Mouse (Mus musculus) liver, embryonic 12.5 days (tissue): ENCODE results near the gene Ccdc85c. TPM values are rescaled to one million over a fixed set of nuclear protein-coding genes. Genes with fewer than 3 reads are reported as not detected.

ENCODE experiments used
- ATAC-seq: fragments of 200-750 bp; cut with Nextera tagmentation; 2 replicates; pipeline ENCODE4 v1.8.0; 2017; ENCODE audit warnings: moderate number of reproducible peaks, mild to moderate bottlenecking, moderate library complexity
- H3K27ac ChIP-seq: fragments of 300-500 bp; sonication (generic); 2 replicates; pipeline ENCODE4 v1.5.1; 2016; ENCODE audit warnings: mild to moderate bottlenecking
- H3K27me3 ChIP-seq: fragments of 300-500 bp; sonication (generic); replicated peaks from 2 replicates; pipeline ENCODE4 v1.6.1; 2016; ENCODE audit warnings: mild to moderate bottlenecking, moderate library complexity
- H3K36me3 ChIP-seq: fragments of 300-500 bp; sonication (generic); 2 replicates; pipeline ENCODE4 v1.6.1; 2016; ENCODE audit warnings: mild to moderate bottlenecking, moderate library complexity
- H3K4me1 ChIP-seq: fragments of 300-500 bp; sonication (generic); 2 replicates; pipeline ENCODE4 v1.6.1; 2016
- H3K4me2 ChIP-seq: fragments of 300-500 bp; sonication (generic); 2 replicates; pipeline ENCODE4 v1.6.1; 2016; ENCODE audit warnings: mild to moderate bottlenecking, moderate library complexity
- H3K4me3 ChIP-seq: fragments of 300-500 bp; sonication (generic); 2 replicates; pipeline ENCODE4 v1.5.1; 2016; ENCODE audit warnings: mild to moderate bottlenecking, moderate library complexity
- H3K9ac ChIP-seq: fragments of 300-500 bp; sonication (generic); 2 replicates; pipeline ENCODE4 v1.6.1; 2016; ENCODE audit warnings: mild to moderate bottlenecking, moderate library complexity
- H3K9me3 ChIP-seq: fragments of 300-500 bp; sonication (generic); replicated peaks from 2 replicates; pipeline ENCODE4 v1.6.1; 2016; ENCODE audit warnings: mild to moderate bottlenecking, moderate library complexity
- WGBS: fragments of 180-500 bp; shearing (Covaris S2); methylation state at CpG from one replicate; pipeline ENCODE4 v1.1.7; 2016; ENCODE audit not compliant: insufficient replicate concordance; 5-methylcytosine and 5-hydroxymethylcytosine counted together
- polyA plus RNA-seq: library from polyadenylated mRNA; unstranded; fragments of >200 nt; fragmentation: Nextera tagmentation; extraction: Ambion mirVana; gene quantifications from 2 replicates; pipeline ENCODE4 v1.2.1, GENCODE M21; 2016

Ccdc85c gene
- polyA plus RNA-seq, 1 experiment from 2014 or later, result 3.4 TPM

DNA sequence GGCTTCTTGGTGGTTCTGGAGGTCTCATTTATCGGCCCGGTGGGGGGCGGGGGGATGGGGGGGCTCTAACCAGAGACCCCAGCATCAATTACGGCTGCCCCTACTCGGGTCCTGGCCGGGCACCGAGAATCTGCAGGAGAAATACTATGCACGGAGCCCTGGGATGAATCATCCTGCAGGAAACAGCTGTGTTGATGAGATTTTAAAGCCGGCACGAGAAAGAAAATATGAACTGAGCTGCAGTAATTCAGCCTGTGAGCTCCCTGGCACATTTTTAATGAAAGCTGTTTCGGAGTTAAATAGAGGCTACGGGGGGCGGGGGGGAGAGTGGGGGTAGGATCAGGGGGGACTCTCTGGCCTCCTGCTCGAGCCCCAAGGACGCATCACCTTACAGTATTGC lies 56.1 kb downstream of the Ccdc85c start:
- WGBS, result 63% methylated on average over 15 of the region's 15 CpGs
- Histone ChIP-seq H3K4me2 (no peak overlapping the region), H3K4me3 (no peak overlapping the region), H3K9me3 (no peaks in the 10 kb centered on the region), H3K9ac (no peak overlapping the region), H3K4me1 (peaks cover 31% of the 10 kb centered on the region), H3K36me3 (no peaks in the 10 kb centered on the region), H3K27me3 (no peaks in the 10 kb centered on the region), H3K27ac (no peak overlapping the region)
- ATAC-seq, result no peak

- no peak for ATAC-seq
- Histone ChIP-seq H3K36me3 (no peaks in the 10 kb centered on the region), H3K27me3 (no peaks in the 10 kb centered on the region), H3K9me3 (no peaks in the 10 kb centered on the region), H3K9ac (no peak overlapping the region), H3K4me3 (no peak overlapping the region), H3K4me1 (peaks cover 44% of the 10 kb centered on the region), H3K27ac (no peak overlapping the region), H3K4me2 (no peak overlapping the region)
- WGBS, result 33% methylated on average over 5 of the region's 5 CpGs
These were observed 57.7 kb downstream of the Ccdc85c start for GRCm38 (mm10) chr12:108217572-108217971.

DNA sequence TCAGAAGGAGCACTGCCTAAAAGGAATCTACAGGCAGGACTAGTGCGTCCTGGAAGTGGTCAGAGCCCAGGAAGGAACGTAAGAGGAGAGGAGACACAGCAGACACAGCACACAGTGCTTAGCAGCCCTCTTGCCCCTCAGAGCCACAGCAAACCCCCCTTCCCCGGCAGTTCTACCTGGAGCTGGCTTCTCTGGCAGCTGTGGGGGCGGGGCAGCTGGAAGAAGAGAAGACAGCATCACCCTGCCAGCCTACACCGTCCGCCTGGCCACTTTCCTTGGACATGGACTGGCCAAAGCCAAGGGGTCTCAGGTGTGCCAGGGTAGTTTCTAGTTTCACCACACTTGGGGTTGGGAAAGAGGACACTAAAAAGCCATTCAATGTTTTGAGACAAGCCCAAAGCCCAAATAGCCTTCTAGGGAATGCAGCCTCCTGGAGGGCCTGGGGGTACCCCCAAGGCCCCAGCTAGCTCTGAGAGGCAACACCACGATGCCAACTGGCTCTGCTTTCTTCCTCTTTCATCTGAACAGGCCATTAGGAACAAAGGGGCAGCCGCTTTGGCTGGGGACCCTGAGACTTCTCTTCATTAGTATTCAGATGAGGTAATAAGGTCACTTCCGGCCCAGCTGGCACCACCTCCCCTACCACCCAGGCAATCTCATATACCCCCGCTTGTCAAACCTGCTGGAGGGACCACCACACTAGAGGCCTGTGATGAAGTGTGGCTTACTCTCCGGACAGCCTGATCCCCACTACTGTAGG lies 58.4 kb downstream of the Ccdc85c start:
- no peak overlapping the region for H3K4me2 ChIP-seq
- H3K9ac ChIP-seq, result no peak overlapping the region
- H3K4me3 ChIP-seq, result no peak overlapping the region
- H3K9me3 ChIP-seq, result no peaks in the 10 kb centered on the region
- no peaks in the 10 kb centered on the region for H3K27me3 ChIP-seq
- no peaks in the 10 kb centered on the region for H3K36me3 ChIP-seq
- 60% methylated on average over 11 of the region's 11 CpGs for WGBS
- H3K4me1 ChIP-seq, result peaks cover 51% of the 10 kb centered on the region
- no peak overlapping the region for H3K27ac ChIP-seq
- no peak for ATAC-seq

DNA sequence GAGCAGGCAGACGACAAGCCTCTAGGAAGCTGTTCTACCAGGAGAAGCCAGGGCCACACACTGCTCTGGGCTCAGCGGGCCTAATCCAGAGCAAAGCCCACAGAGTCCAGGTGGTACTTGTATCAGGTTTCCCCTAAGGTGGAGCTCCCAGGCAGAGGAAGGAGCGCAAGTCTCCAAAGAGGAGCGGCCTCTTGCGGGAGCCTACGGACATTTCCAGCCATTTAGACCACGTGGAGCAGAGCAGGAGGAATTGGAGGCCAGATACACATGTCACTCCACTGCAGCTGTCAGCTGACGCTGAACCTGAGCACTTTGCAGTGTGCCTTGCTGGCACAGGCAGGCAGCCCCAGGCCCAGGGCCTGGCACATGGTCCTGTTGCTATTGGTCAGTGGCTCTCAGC lies 60.1 kb downstream of the Ccdc85c start:
- Histone ChIP-seq H3K9ac (no peak overlapping the region), H3K4me3 (no peak overlapping the region), H3K4me1 (peaks cover 50% of the 10 kb centered on the region), H3K4me2 (no peak overlapping the region), H3K36me3 (no peaks in the 10 kb centered on the region), H3K9me3 (no peaks in the 10 kb centered on the region), H3K27ac (no peak overlapping the region), H3K27me3 (no peaks in the 10 kb centered on the region)
- no peak for ATAC-seq
- WGBS, result 65% methylated on average over 8 of the region's 8 CpGs

GRCm38 (mm10) chr12:108213090-108214041 lies 61.9 kb downstream of the Ccdc85c start:
- ATAC-seq, result no peak
- H3K4me3 ChIP-seq, result no peak overlapping the region
- peaks cover 55% of the 10 kb centered on the region for H3K4me1 ChIP-seq
- no peaks in the 10 kb centered on the region for H3K27me3 ChIP-seq
- H3K9me3 ChIP-seq, result no peaks in the 10 kb centered on the region
- no peaks in the 10 kb centered on the region for H3K36me3 ChIP-seq
- WGBS, result 40% methylated on average over 18 of the region's 18 CpGs
- H3K27ac ChIP-seq, result no peak overlapping the region
- no peak overlapping the region for H3K9ac ChIP-seq
- H3K4me2 ChIP-seq, result no peak overlapping the region

DNA sequence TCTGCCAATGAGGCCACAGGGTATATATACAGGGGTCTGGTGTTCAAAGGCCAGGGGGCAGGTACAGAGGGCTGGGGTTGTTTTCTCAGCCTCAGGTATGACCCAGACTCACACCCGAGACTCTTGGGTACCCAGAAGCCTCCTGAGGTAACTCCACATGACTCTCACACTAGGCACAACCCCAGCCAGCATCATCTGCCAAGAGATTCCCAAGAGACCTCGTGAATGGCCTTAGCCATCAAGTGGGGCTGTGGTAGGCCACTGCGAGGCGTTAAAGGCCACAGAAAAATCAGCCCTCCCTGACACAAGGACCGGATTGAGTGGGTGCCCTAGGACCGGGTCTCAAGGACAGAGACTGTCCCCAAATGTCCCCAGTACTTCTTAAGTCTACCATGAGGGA lies 62.7 kb downstream of the Ccdc85c start:
- Histone ChIP-seq H3K9ac (no peak overlapping the region), H3K27ac (no peak overlapping the region), H3K27me3 (no peaks in the 10 kb centered on the region), H3K4me2 (no peak overlapping the region), H3K36me3 (no peaks in the 10 kb centered on the region), H3K4me3 (no peak overlapping the region), H3K9me3 (no peaks in the 10 kb centered on the region), H3K4me1 (peaks cover 47% of the 10 kb centered on the region)
- WGBS, result 54% methylated on average over 6 of the region's 6 CpGs
- no peak for ATAC-seq

- Histone ChIP-seq H3K27ac (no peak overlapping the region), H3K9me3 (no peaks in the 10 kb centered on the region), H3K4me1 (peaks cover 47% of the 10 kb centered on the region), H3K4me3 (no peak overlapping the region), H3K27me3 (no peaks in the 10 kb centered on the region), H3K36me3 (no peaks in the 10 kb centered on the region), H3K4me2 (no peak overlapping the region), H3K9ac (no peak overlapping the region)
- WGBS, result 30% methylated on average over 5 of the region's 5 CpGs
- ATAC-seq, result no peak
These were observed 63.2 kb downstream of the Ccdc85c start for GRCm38 (mm10) chr12:108212071-108212470.

DNA sequence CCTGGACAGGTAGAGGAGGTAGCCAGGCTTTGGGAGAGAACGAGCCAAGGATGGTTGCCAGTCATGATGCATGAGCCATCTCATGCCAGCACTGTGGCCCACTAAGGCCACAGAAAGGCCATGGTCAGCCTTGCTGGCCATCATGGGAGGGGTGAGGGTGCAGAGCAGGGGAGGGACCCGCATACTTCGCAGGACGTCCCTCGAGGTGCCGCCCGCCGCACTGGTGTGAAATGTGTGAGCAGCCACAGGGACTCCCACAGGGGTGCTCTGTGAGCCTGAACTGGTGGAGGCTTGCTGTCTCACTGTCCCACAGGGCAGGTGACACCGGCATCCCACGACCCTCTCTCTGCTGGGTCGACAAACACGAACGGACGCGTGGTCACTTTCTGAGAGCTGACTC lies 64.6 kb downstream of the Ccdc85c start:
- Histone ChIP-seq H3K4me3 (no peak overlapping the region), H3K27me3 (no peaks in the 10 kb centered on the region), H3K4me2 (no peak overlapping the region), H3K4me1 (peaks cover 47% of the 10 kb centered on the region), H3K9me3 (no peaks in the 10 kb centered on the region), H3K36me3 (peaks cover 7% of the 10 kb centered on the region), H3K27ac (no peak overlapping the region), H3K9ac (no peak overlapping the region)
- no peak for ATAC-seq
- WGBS, result 84% methylated on average over 15 of the region's 15 CpGs

- ATAC-seq, result no peak
- no peak overlapping the region for H3K9ac ChIP-seq
- H3K4me1 ChIP-seq, result peaks cover 39% of the 10 kb centered on the region
- no peaks in the 10 kb centered on the region for H3K9me3 ChIP-seq
- H3K27ac ChIP-seq, result no peak overlapping the region
- no peak overlapping the region for H3K4me2 ChIP-seq
- H3K4me3 ChIP-seq, result no peak overlapping the region
- no peaks in the 10 kb centered on the region for H3K27me3 ChIP-seq
- 30% methylated on average over 13 of the region's 13 CpGs for WGBS
- peaks cover 25% of the 10 kb centered on the region for H3K36me3 ChIP-seq
These were observed 66.3 kb downstream of the Ccdc85c start for GRCm38 (mm10) chr12:108208726-108209438.

DNA sequence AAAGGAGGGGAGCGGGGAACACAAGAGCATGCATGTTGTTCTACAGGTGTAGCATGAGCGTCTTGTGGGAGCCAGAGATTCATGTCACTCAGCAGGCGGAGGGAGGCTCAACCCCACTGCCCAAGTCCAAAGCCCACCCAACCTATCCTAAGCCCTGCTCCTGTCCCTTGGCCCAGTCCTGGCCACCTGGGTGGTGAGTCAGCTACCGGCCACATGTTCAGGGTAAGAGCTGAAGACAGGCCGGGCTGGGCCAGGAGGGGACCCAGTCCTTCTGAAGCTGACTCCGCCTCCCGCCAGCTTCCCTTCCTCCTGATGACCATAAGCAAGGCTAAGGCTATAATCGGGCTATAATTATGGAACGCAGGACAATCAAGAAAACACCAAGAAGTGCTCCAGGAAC lies 67.0 kb downstream of the Ccdc85c start:
- Histone ChIP-seq H3K9me3 (no peaks in the 10 kb centered on the region), H3K27ac (no peak overlapping the region), H3K27me3 (no peaks in the 10 kb centered on the region), H3K36me3 (peaks cover 30% of the 10 kb centered on the region), H3K4me3 (no peak overlapping the region), H3K4me1 (peaks cover 32% of the 10 kb centered on the region), H3K9ac (no peak overlapping the region), H3K4me2 (no peak overlapping the region)
- WGBS, result 89% methylated on average over 9 of the region's 9 CpGs
- ATAC-seq, result no peak

DNA sequence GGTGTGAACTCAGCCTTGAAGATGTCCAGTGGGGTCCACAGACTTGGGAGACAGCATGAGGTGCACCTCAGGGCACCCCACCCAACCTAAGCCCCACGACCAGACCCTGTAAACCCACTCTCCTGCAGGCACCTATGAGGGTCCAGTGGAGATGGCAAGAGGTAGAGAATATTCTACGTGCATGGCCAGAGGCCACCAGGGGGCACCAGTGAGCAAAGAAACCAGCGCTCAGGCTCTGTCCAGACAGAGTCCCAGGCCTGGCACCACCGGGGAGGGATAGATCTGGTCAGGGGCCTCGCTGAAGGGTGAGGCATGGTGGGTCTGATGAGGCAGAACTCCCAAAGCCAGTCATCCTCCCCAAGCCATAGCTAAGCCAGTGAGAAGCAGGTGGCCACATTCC lies 68.6 kb downstream of the Ccdc85c start:
- H3K4me2 ChIP-seq, result no peak overlapping the region
- H3K4me3 ChIP-seq, result no peak overlapping the region
- H3K4me1 ChIP-seq, result peaks cover 20% of the 10 kb centered on the region
- peaks cover 46% of the 10 kb centered on the region for H3K36me3 ChIP-seq
- ATAC-seq, result peak; percentile 57
- no peaks in the 10 kb centered on the region for H3K27me3 ChIP-seq
- no peaks in the 10 kb centered on the region for H3K9me3 ChIP-seq
- H3K27ac ChIP-seq, result no peak overlapping the region
- WGBS, result 11% methylated on average over 5 of the region's 5 CpGs
- H3K9ac ChIP-seq, result no peak overlapping the region

DNA sequence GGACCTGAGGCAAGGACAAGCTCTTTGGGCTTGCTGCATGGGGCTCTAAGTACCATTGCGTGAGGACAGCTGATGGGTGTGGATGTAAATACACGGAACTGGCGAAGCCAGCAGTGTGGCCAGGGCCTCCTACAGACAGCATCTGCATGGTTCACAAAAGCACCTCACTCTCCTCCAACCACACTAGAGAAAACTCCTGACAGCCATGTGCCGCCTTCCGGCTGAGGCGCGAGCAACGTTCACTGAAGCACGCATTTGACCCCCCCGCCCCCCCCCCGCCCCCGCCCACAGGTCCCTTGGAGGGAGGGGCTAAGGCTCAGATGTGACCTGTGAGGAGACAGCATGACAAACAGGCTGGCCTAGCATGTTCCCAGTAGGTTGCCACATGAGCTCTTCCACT lies 70.2 kb downstream of the Ccdc85c start:
- Histone ChIP-seq H3K27ac (no peak overlapping the region), H3K4me1 (peaks cover 9% of the 10 kb centered on the region), H3K4me2 (no peak overlapping the region), H3K4me3 (no peak overlapping the region), H3K27me3 (no peaks in the 10 kb centered on the region), H3K9ac (no peak overlapping the region), H3K9me3 (no peaks in the 10 kb centered on the region), H3K36me3 (peaks cover 62% of the 10 kb centered on the region)
- WGBS, result 87% methylated on average over 12 of the region's 12 CpGs
- ATAC-seq, result no peak
